Mouse (Mus musculus): ENCODE measurements around the gene Camk1d. TPM values are rescaled to one million over a fixed set of nuclear protein-coding genes. Genes with fewer than 3 reads are reported as not detected.
"Not testable (repeated sequence)": the region's sequence is repeated elsewhere in the genome, so short reads cannot be mapped to it uniquely, and the experiment has no call there.

Camk1d gene
- polyA plus RNA-seq, 1 experiment = 14.3 TPM

- H3K27ac ChIP-seq (ENCODE audit: insufficient read depth, low read depth, low read length) = no peak overlapping the region
Measured at GRCm38 (mm10) chr2:5607920-5608841, 106.1 kb downstream of the Camk1d start.

GRCm38 (mm10) chr2:5605849-5606248, 108.5 kb downstream of the Camk1d start:
- WGBS = 49% methylated on average over 3 of the region's 3 CpGs
- TF ChIP-seq POLR2A (IDR thresholded peaks at IDR 0.05; ENCODE audit: low read depth, low read length) = no peak
- Histone ChIP-seq H3K27me3 (ENCODE audit: control insufficient read depth, insufficient read depth, low read length) (no peaks in the 10 kb centered on the region), H3K4me1 (ENCODE audit: control insufficient read depth, insufficient read depth, insufficient read length, low read length) (peaks cover 6% of the 10 kb centered on the region; the same call in 1 of the 2 replicates), H3K4me3 (ENCODE audit: low read depth, low read length) (no peak overlapping the region), H3K36me3 (ENCODE audit: control insufficient read depth, insufficient read depth, low read length) (no peaks in the 10 kb centered on the region), H3K27ac (ENCODE audit: insufficient read depth, low read depth, low read length) (no peak overlapping the region; the same call in 1 of the 2 replicates)

More at GRCm38 (mm10) chr2:5607920-5608841, 106.1 kb downstream of the Camk1d start:
- Histone ChIP-seq H3K4me1 (ENCODE audit: control insufficient read depth, insufficient read depth, insufficient read length, low read length) (peaks cover 2% of the 10 kb centered on the region; the same call in 1 of the 2 replicates), H3K4me3 (ENCODE audit: low read depth, low read length) (no peak overlapping the region), H3K36me3 (ENCODE audit: control insufficient read depth, insufficient read depth, low read length) (no peaks in the 10 kb centered on the region), H3K27me3 (ENCODE audit: control insufficient read depth, insufficient read depth, low read length) (no peaks in the 10 kb centered on the region)
- no peak for TF ChIP-seq CTCF (IDR thresholded peaks at IDR 0.05; ENCODE audit: extremely low read depth, insufficient read length, insufficient replicate concordance, low read depth, low read length)
- no peak for TF ChIP-seq POLR2A (IDR thresholded peaks at IDR 0.05; ENCODE audit: low read depth, low read length)
- WGBS = 76% methylated on average over 11 of the region's 11 CpGs

GRCm38 (mm10) chr2:5602044-5602443, 112.3 kb downstream of the Camk1d start:
- 90% methylated on average over 1 of the region's 1 CpGs for WGBS
- TF ChIP-seq CTCF (IDR thresholded peaks at IDR 0.05; ENCODE audit: extremely low read depth, insufficient read length, insufficient replicate concordance, low read depth, low read length) (no peak), POLR2A (IDR thresholded peaks at IDR 0.05; ENCODE audit: low read depth, low read length) (no peak)
- Histone ChIP-seq H3K4me3 (ENCODE audit: low read depth, low read length) (no peak overlapping the region), H3K36me3 (ENCODE audit: control insufficient read depth, insufficient read depth, low read length) (no peaks in the 10 kb centered on the region), H3K27ac (ENCODE audit: insufficient read depth, low read depth, low read length) (no peak overlapping the region), H3K27me3 (ENCODE audit: control insufficient read depth, insufficient read depth, low read length) (no peaks in the 10 kb centered on the region), H3K4me1 (ENCODE audit: control insufficient read depth, insufficient read depth, insufficient read length, low read length) (peaks cover 29% of the 10 kb centered on the region)

GRCm38 (mm10) chr2:5601243-5601642, 113.1 kb downstream of the Camk1d start:
- H3K4me3 ChIP-seq (ENCODE audit: low read depth, low read length); H3K27me3 ChIP-seq (ENCODE audit: control insufficient read depth, insufficient read depth, low read length); H3K36me3 ChIP-seq (ENCODE audit: control insufficient read depth, insufficient read depth, low read length): not testable (repeated sequence)
- Histone ChIP-seq H3K27ac (ENCODE audit: insufficient read depth, low read depth, low read length) (peak overlapping the region; percentile 98), H3K4me1 (ENCODE audit: control insufficient read depth, insufficient read depth, insufficient read length, low read length) (peaks cover 34% of the 10 kb centered on the region)
- WGBS = 9% methylated on average over 2 of the region's 2 CpGs

- no peak overlapping the region for H3K4me3 ChIP-seq (ENCODE audit: low read depth, low read length)
- no peaks in the 10 kb centered on the region for H3K36me3 ChIP-seq (ENCODE audit: control insufficient read depth, insufficient read depth, low read length)
- no peak for TF ChIP-seq POLR2A (IDR thresholded peaks at IDR 0.05; ENCODE audit: low read depth, low read length)
- no peak for TF ChIP-seq CTCF (IDR thresholded peaks at IDR 0.05; ENCODE audit: extremely low read depth, insufficient read length, insufficient replicate concordance, low read depth, low read length)
- peaks cover 39% of the 10 kb centered on the region for H3K4me1 ChIP-seq (ENCODE audit: control insufficient read depth, insufficient read depth, insufficient read length, low read length)
- no peaks in the 10 kb centered on the region for H3K27me3 ChIP-seq (ENCODE audit: control insufficient read depth, insufficient read depth, low read length)
- 31% methylated on average over 8 of the region's 8 CpGs for WGBS
- peak overlapping the region; percentile 98 for H3K27ac ChIP-seq (ENCODE audit: insufficient read depth, low read depth, low read length)
Measured at GRCm38 (mm10) chr2:5600183-5600962, 113.9 kb downstream of the Camk1d start.

GRCm38 (mm10) chr2:5599713-5600112, 114.6 kb downstream of the Camk1d start:
- Histone ChIP-seq H3K4me3 (ENCODE audit: low read depth, low read length) (no peak overlapping the region), H3K27ac (ENCODE audit: insufficient read depth, low read depth, low read length) (peak overlapping the region; percentile 87), H3K4me1 (ENCODE audit: control insufficient read depth, insufficient read depth, insufficient read length, low read length) (peaks cover 43% of the 10 kb centered on the region), H3K27me3 (ENCODE audit: control insufficient read depth, insufficient read depth, low read length) (no peaks in the 10 kb centered on the region), H3K36me3 (ENCODE audit: control insufficient read depth, insufficient read depth, low read length) (no peaks in the 10 kb centered on the region)
- 24% methylated on average over 4 of the region's 4 CpGs for WGBS
- TF ChIP-seq POLR2A (IDR thresholded peaks at IDR 0.05; ENCODE audit: low read depth, low read length) (no peak), CTCF (IDR thresholded peaks at IDR 0.05; ENCODE audit: extremely low read depth, insufficient read length, insufficient replicate concordance, low read depth, low read length) (no peak)

GRCm38 (mm10) chr2:5598533-5598932, 115.8 kb downstream of the Camk1d start:
- Histone ChIP-seq H3K4me3 (ENCODE audit: low read depth, low read length) (no peak overlapping the region), H3K27ac (ENCODE audit: insufficient read depth, low read depth, low read length) (peak overlapping the region; percentile 87), H3K4me1 (ENCODE audit: control insufficient read depth, insufficient read depth, insufficient read length, low read length) (peaks cover 43% of the 10 kb centered on the region), H3K36me3 (ENCODE audit: control insufficient read depth, insufficient read depth, low read length) (no peaks in the 10 kb centered on the region), H3K27me3 (ENCODE audit: control insufficient read depth, insufficient read depth, low read length) (no peaks in the 10 kb centered on the region)
- 96% methylated on average over 5 of the region's 5 CpGs for WGBS
- TF ChIP-seq CTCF (IDR thresholded peaks at IDR 0.05; ENCODE audit: extremely low read depth, insufficient read length, insufficient replicate concordance, low read depth, low read length) (no peak), POLR2A (IDR thresholded peaks at IDR 0.05; ENCODE audit: low read depth, low read length) (no peak)

Measured in small intestine, adult 2 months (tissue).